Mouse (Mus musculus): ENCODE measurements around the gene AL732309.1. TPM values are rescaled to one million over a fixed set of nuclear protein-coding genes. Genes with fewer than 3 reads are reported as not detected.

AL732309.1 gene
- polyA plus RNA-seq, 1 experiment from 2014 or later, result 4.2 TPM

DNA sequence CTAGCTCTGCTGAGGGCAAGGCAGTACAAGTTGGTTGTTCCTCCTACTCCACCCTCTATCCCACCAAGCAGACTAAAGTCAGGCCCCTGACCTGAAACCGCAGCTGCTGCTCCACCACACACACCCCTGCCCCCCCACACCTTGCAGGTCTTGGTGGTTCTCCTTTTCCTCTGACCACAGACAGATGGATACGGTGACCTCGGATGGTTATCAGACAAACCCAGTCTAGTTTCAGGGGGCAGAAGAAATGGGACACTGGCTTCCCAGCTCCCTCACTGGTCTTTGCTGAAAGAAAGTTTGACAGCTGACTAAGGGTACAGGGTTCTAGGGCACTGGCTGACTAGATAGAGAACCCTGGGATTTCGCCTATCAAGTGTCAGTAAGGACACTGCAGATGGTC is 13.2 kb downstream of the AL732309.1 start:
- Histone ChIP-seq H3K4me3 (ENCODE audit: low read depth, low read length) (no peak overlapping the region), H3K36me3 (replicated peaks; ENCODE audit: control insufficient read depth, insufficient read depth, low read depth, low read length) (no peaks in the 10 kb centered on the region), H3K4me1 (ENCODE audit: control insufficient read depth, insufficient read depth, low read length) (no peaks in the 10 kb centered on the region), H3K27ac (replicated peaks; ENCODE audit: low read depth, low read length) (no peak overlapping the region), H3K27me3 (ENCODE audit: control insufficient read depth, insufficient read depth, low read length) (no peaks in the 10 kb centered on the region), H3K9me3 (replicated peaks; ENCODE audit: control insufficient read depth, low read length) (no peaks in the 10 kb centered on the region), H3K4me2 (ENCODE audit: low read depth, low read length) (no peak overlapping the region), H3K9ac (replicated peaks; ENCODE audit: low read length) (no peak overlapping the region)
- ATAC-seq (replicated peaks; ENCODE audit: insufficient number of reproducible peaks, low FRiP score, low TSS enrichment, low read depth) (no peak), DNase-seq (ENCODE audit: low spot score) (no peak)
- 79% methylated on average over 4 of the region's 4 CpGs for WGBS

DNA sequence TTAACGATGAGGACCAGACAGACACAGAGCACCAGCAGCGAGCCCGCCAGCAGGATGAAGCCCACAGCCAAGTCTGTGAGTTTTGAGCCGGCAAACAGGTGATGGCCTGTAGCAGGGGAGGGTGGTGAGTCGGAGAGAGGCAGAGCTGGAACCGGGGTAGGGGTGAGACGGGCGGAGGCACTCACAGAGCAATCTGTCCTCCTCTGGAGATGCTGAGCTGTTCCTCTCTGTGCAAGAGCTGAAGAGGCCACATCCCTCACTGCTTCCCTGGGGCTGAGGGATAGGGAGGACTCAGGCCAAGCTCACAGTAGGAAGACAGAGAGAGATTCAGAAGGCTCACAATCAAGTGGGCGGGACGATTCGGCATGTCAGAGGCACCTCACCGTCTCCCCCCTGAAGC is 15.6 kb downstream of the AL732309.1 start:
- no peak overlapping the region for H3K27ac ChIP-seq (replicated peaks; ENCODE audit: low read depth, low read length)
- H3K9me3 ChIP-seq (replicated peaks; ENCODE audit: control insufficient read depth, low read length), result no peaks in the 10 kb centered on the region
- H3K4me3 ChIP-seq (ENCODE audit: low read depth, low read length), result no peak overlapping the region
- H3K9ac ChIP-seq (replicated peaks; ENCODE audit: low read length), result no peak overlapping the region
- ATAC-seq (replicated peaks; ENCODE audit: insufficient number of reproducible peaks, low FRiP score, low TSS enrichment, low read depth) (no peak), DNase-seq (ENCODE audit: low spot score) (no peak)
- no peaks in the 10 kb centered on the region for H3K36me3 ChIP-seq (replicated peaks; ENCODE audit: control insufficient read depth, insufficient read depth, low read depth, low read length)
- H3K4me2 ChIP-seq (ENCODE audit: low read depth, low read length), result no peak overlapping the region
- H3K4me1 ChIP-seq (ENCODE audit: control insufficient read depth, insufficient read depth, low read length), result no peaks in the 10 kb centered on the region
- 56% methylated on average over 12 of the region's 12 CpGs for WGBS
- H3K27me3 ChIP-seq (ENCODE audit: control insufficient read depth, insufficient read depth, low read length), result no peaks in the 10 kb centered on the region

DNA sequence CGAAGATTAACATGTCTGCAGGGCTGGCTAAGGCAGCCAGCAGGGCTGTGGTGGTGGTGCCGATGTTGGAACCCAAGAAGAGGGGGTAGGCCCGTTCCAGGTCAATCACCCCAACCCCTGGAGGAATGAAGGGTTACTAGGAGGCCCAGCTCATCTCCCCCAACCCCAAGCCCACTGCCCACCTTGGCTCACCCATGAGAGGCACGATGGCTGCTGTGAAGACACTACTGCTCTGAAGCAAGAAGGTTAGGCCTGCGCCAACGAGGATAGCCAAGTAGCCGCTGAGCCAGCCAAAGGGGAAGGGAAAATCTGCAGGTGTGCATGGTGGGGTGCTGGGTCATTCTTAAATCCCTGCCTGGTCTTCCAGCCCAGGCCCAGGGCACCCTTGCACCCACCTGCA is 16.1 kb downstream of the AL732309.1 start:
- 91% methylated on average over 7 of the region's 7 CpGs for WGBS
- no peak overlapping the region for H3K27ac ChIP-seq (replicated peaks; ENCODE audit: low read depth, low read length)
- H3K27me3 ChIP-seq (ENCODE audit: control insufficient read depth, insufficient read depth, low read length), result no peaks in the 10 kb centered on the region
- no peaks in the 10 kb centered on the region for H3K9me3 ChIP-seq (replicated peaks; ENCODE audit: control insufficient read depth, low read length)
- H3K36me3 ChIP-seq (replicated peaks; ENCODE audit: control insufficient read depth, insufficient read depth, low read depth, low read length), result no peaks in the 10 kb centered on the region
- no peak for ATAC-seq (replicated peaks; ENCODE audit: insufficient number of reproducible peaks, low FRiP score, low TSS enrichment, low read depth)
- H3K9ac ChIP-seq (replicated peaks; ENCODE audit: low read length), result no peak overlapping the region
- DNase-seq (ENCODE audit: low spot score), result no peak
- no peak overlapping the region for H3K4me2 ChIP-seq (ENCODE audit: low read depth, low read length)
- peaks cover 2% of the 10 kb centered on the region; the same call in 1 of the 2 replicates for H3K4me1 ChIP-seq (ENCODE audit: control insufficient read depth, insufficient read depth, low read length)
- no peak overlapping the region for H3K4me3 ChIP-seq (ENCODE audit: low read depth, low read length)

DNA sequence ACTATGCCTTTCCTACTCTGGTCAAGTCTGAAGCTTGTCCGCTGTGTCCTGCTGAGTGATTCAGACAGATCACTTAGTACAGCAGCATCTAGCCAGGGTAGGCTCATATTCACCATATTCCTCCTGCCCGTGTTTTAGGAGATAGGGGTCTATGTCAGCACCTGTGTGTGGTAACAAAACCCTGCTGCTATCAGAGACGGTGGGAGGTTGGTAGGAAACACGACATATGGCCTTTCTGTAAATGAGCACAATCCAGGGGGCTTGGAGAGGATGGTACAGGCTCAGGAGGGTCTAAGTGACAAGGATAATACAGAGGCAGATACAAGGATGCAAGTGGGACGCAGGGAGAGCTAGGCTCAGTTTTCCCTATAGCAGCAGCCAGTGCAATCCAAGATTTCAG is 17.1 kb downstream of the AL732309.1 start:
- H3K4me1 ChIP-seq (ENCODE audit: control insufficient read depth, insufficient read depth, low read length), result peaks cover 2% of the 10 kb centered on the region; the same call in 1 of the 2 replicates
- H3K9me3 ChIP-seq (replicated peaks; ENCODE audit: control insufficient read depth, low read length), result no peaks in the 10 kb centered on the region
- no peak for ATAC-seq (replicated peaks; ENCODE audit: insufficient number of reproducible peaks, low FRiP score, low TSS enrichment, low read depth)
- no peak overlapping the region for H3K4me3 ChIP-seq (ENCODE audit: low read depth, low read length)
- H3K9ac ChIP-seq (replicated peaks; ENCODE audit: low read length), result no peak overlapping the region
- no peak for DNase-seq (ENCODE audit: low spot score)
- no peaks in the 10 kb centered on the region for H3K27me3 ChIP-seq (ENCODE audit: control insufficient read depth, insufficient read depth, low read length)
- no peaks in the 10 kb centered on the region for H3K36me3 ChIP-seq (replicated peaks; ENCODE audit: control insufficient read depth, insufficient read depth, low read depth, low read length)
- no peak overlapping the region for H3K4me2 ChIP-seq (ENCODE audit: low read depth, low read length)
- H3K27ac ChIP-seq (replicated peaks; ENCODE audit: low read depth, low read length), result no peak overlapping the region
- WGBS, result 82% methylated on average over 5 of the region's 5 CpGs

DNA sequence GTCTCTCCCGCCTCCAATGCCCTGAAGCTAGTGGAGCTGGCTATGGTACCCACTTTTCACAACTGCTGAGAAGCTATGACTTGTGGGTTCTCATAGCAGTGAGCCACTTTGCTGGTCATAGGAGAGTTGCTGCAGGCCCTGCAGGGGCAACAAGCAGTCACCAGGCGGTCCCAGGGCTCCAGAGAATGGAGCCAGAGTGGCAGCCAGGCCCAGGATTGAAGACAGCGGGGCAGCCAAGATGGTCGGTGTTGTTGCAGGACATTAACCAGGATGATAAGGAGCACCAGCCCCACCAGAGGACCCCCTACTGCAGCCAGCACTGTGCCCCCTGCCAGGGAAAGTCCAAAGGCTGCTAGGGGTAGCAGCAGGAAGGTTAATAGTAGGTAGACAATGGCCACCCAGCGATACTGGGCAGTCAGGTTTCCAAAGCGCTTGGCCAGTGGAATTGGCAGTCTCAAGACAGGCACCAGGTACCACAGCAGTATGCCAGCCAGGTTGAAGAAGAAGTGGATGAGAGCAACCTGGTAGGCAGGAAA is 17.6 kb downstream of the AL732309.1 start:
- peaks cover 2% of the 10 kb centered on the region; the same call in 1 of the 2 replicates for H3K4me1 ChIP-seq (ENCODE audit: control insufficient read depth, insufficient read depth, low read length)
- H3K4me3 ChIP-seq (ENCODE audit: low read depth, low read length), result no peak overlapping the region
- DNase-seq (ENCODE audit: low spot score), result no peak
- ATAC-seq (replicated peaks; ENCODE audit: insufficient number of reproducible peaks, low FRiP score, low TSS enrichment, low read depth), result no peak
- no peaks in the 10 kb centered on the region for H3K27me3 ChIP-seq (ENCODE audit: control insufficient read depth, insufficient read depth, low read length)
- 66% methylated on average over 6 of the region's 6 CpGs for WGBS
- H3K4me2 ChIP-seq (ENCODE audit: low read depth, low read length), result no peak overlapping the region; the same call in 1 of the 2 replicates
- H3K27ac ChIP-seq (replicated peaks; ENCODE audit: low read depth, low read length), result no peak overlapping the region
- no peak overlapping the region for H3K9ac ChIP-seq (replicated peaks; ENCODE audit: low read length)
- no peaks in the 10 kb centered on the region for H3K36me3 ChIP-seq (replicated peaks; ENCODE audit: control insufficient read depth, insufficient read depth, low read depth, low read length)
- no peaks in the 10 kb centered on the region for H3K9me3 ChIP-seq (replicated peaks; ENCODE audit: control insufficient read depth, low read length)

DNA sequence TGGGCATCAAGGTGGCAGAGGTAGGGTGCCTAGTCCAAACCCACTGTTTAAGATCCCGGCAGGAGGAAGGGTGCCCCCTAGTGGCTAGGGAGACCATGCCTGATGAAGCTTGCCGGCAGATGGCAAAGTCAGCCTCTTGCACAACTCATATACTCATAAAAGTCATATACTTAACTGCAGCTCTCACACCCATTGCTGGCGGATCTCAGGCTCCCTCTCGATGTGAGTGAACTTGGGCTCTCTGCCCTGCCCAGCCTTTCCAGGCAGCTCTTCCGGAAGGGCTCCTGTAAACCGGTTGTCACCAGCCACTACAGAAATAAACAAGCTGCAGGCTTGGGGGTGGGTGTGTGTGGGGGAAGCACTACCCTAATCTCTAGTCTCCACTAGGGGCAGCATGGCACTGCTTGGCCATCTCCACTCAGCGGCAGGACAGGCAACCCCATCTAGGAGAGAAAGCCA is 18.2 kb downstream of the AL732309.1 start:
- 0 out of 2 replicates have a peak overlapping the region, but pooled peaks have one; percentile 18 for H3K9ac ChIP-seq (replicated peaks; ENCODE audit: low read length)
- peak; percentile 86 for DNase-seq (ENCODE audit: low spot score)
- H3K4me2 ChIP-seq (ENCODE audit: low read depth, low read length), result peak overlapping the region; percentile 23; the same call in 1 of the 2 replicates
- WGBS, result 0% methylated on average over 7 of the region's 7 CpGs
- no peaks in the 10 kb centered on the region for H3K27me3 ChIP-seq (ENCODE audit: control insufficient read depth, insufficient read depth, low read length)
- no peaks in the 10 kb centered on the region for H3K9me3 ChIP-seq (replicated peaks; ENCODE audit: control insufficient read depth, low read length)
- no peak for ATAC-seq (replicated peaks; ENCODE audit: insufficient number of reproducible peaks, low FRiP score, low TSS enrichment, low read depth)
- peaks cover 2% of the 10 kb centered on the region; the same call in 1 of the 2 replicates for H3K4me1 ChIP-seq (ENCODE audit: control insufficient read depth, insufficient read depth, low read length)
- no peak overlapping the region for H3K4me3 ChIP-seq (ENCODE audit: low read depth, low read length)
- H3K36me3 ChIP-seq (replicated peaks; ENCODE audit: control insufficient read depth, insufficient read depth, low read depth, low read length), result no peaks in the 10 kb centered on the region
- H3K27ac ChIP-seq (replicated peaks; ENCODE audit: low read depth, low read length), result no peak overlapping the region

DNA sequence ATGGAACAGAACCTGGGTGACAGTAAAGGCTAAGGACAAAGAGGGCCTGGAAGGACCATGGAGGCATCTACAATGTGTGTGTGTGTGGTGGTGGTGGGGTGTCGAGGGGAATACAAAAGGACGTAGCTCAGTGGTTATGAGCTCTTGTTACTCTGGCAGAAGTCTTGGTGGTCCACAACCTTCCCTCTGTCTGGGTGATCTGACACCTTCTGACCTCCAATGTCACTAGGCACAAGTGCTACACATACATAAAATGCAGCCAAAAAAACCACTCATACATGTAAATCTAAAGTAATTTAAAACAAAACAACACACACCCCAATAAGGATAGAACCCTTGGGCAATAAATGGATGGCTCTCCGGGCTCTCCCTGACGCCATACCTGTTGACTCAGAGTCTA is 19.3 kb downstream of the AL732309.1 start:
- Histone ChIP-seq H3K4me2 (ENCODE audit: low read depth, low read length) (no peak overlapping the region), H3K9me3 (replicated peaks; ENCODE audit: control insufficient read depth, low read length) (no peaks in the 10 kb centered on the region), H3K27ac (replicated peaks; ENCODE audit: low read depth, low read length) (no peak overlapping the region), H3K4me1 (ENCODE audit: control insufficient read depth, insufficient read depth, low read length) (peaks cover 2% of the 10 kb centered on the region; the same call in 1 of the 2 replicates), H3K4me3 (ENCODE audit: low read depth, low read length) (no peak overlapping the region), H3K27me3 (ENCODE audit: control insufficient read depth, insufficient read depth, low read length) (no peaks in the 10 kb centered on the region), H3K9ac (replicated peaks; ENCODE audit: low read length) (no peak overlapping the region), H3K36me3 (replicated peaks; ENCODE audit: control insufficient read depth, insufficient read depth, low read depth, low read length) (no peaks in the 10 kb centered on the region)
- 88% methylated on average over 4 of the region's 4 CpGs for WGBS
- ATAC-seq (replicated peaks; ENCODE audit: insufficient number of reproducible peaks, low FRiP score, low TSS enrichment, low read depth), result no peak
- no peak for DNase-seq (ENCODE audit: low spot score)

DNA sequence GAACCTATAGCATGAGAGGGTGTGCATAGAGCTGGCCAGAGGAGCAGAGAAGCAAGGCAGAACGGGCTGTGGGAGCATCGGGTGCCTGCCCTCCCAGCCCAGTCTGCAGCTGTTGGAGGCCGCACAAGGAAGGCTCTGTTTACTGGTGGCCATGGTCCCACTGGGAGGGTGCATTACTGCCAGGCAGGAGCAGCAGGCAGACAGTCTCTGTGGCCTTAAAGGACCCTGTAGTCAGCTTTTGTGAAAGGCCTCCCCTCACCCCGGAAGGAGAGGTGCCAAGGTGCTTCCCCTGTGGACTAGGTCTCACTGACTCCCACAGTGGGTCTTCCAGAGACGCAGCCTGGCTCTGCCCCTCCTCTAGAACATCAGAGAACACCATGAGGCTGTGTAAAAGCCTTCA is 19.8 kb downstream of the AL732309.1 start:
- no peak for DNase-seq (ENCODE audit: low spot score)
- Histone ChIP-seq H3K9me3 (replicated peaks; ENCODE audit: control insufficient read depth, low read length) (no peaks in the 10 kb centered on the region), H3K27me3 (ENCODE audit: control insufficient read depth, insufficient read depth, low read length) (no peaks in the 10 kb centered on the region), H3K4me3 (ENCODE audit: low read depth, low read length) (no peak overlapping the region), H3K4me1 (ENCODE audit: control insufficient read depth, insufficient read depth, low read length) (peaks cover 2% of the 10 kb centered on the region; the same call in 1 of the 2 replicates), H3K36me3 (replicated peaks; ENCODE audit: control insufficient read depth, insufficient read depth, low read depth, low read length) (no peaks in the 10 kb centered on the region), H3K4me2 (ENCODE audit: low read depth, low read length) (no peak overlapping the region), H3K27ac (replicated peaks; ENCODE audit: low read depth, low read length) (no peak overlapping the region), H3K9ac (replicated peaks; ENCODE audit: low read length) (no peak overlapping the region)
- no peak for ATAC-seq (replicated peaks; ENCODE audit: insufficient number of reproducible peaks, low FRiP score, low TSS enrichment, low read depth)
- WGBS, result 81% methylated on average over 5 of the region's 5 CpGs
